Mouse (Mus musculus): ENCODE results near the gene Eefsec. TPM values are rescaled to one million over a fixed set of nuclear protein-coding genes. Genes with fewer than 3 reads are reported as not detected.

The Eefsec gene
- polyA plus RNA-seq, 1 experiment, result 18.7 TPM

GRCm38 (mm10) chr6:88276221-88276620, 170.1 kb downstream of the Eefsec start:
- Histone ChIP-seq H3K36me3 (ENCODE audit: control insufficient read depth, insufficient read depth, low read length, poor library complexity, severe bottlenecking) (no peaks in the 10 kb centered on the region), H3K9me3 (replicated peaks; ENCODE audit: control insufficient read depth, insufficient read depth, low read length, poor library complexity, severe bottlenecking) (no peaks in the 10 kb centered on the region), H3K27ac (ENCODE audit: insufficient read depth, low read length) (no peak overlapping the region), H3K27me3 (ENCODE audit: control insufficient read depth, insufficient read depth, low read length, poor library complexity, severe bottlenecking) (no peaks in the 10 kb centered on the region), H3K4me1 (ENCODE audit: control insufficient read depth, insufficient read depth, low read length) (no peaks in the 10 kb centered on the region), H3K9ac (ENCODE audit: low read depth, poor library complexity, severe bottlenecking) (no peak overlapping the region), H3K4me3 (ENCODE audit: low read depth, low read length) (no peak overlapping the region)
- no peak for TF ChIP-seq CTCF (IDR thresholded peaks at IDR 0.05; ENCODE audit: low read depth, low read length)

DNA sequence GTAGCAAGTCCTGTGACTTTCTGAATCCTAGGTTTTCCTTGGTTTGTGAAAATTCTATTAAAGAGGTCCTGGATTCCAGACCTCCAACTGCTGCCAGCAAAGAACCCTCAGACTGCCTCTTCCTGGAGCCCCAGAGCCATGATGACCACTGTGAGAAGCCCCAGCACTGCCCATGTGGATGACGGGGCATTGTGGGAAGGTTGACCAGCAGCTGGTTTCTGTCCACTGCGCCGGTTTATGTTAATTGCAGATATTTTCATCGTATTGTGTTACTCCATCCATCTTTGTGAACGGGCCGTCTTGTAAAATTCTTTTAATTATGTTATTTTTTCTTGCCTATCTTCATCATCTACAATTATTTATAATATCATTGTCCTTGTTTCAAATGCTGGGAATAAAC, 171.7 kb downstream of the Eefsec start:
- Histone ChIP-seq H3K36me3 (ENCODE audit: control insufficient read depth, insufficient read depth, low read length, poor library complexity, severe bottlenecking) (no peaks in the 10 kb centered on the region), H3K4me1 (ENCODE audit: control insufficient read depth, insufficient read depth, low read length) (no peaks in the 10 kb centered on the region), H3K9ac (ENCODE audit: low read depth, poor library complexity, severe bottlenecking) (no peak overlapping the region), H3K4me3 (ENCODE audit: low read depth, low read length) (no peak overlapping the region), H3K27me3 (ENCODE audit: control insufficient read depth, insufficient read depth, low read length, poor library complexity, severe bottlenecking) (no peaks in the 10 kb centered on the region), H3K27ac (ENCODE audit: insufficient read depth, low read length) (no peak overlapping the region), H3K9me3 (replicated peaks; ENCODE audit: control insufficient read depth, insufficient read depth, low read length, poor library complexity, severe bottlenecking) (no peaks in the 10 kb centered on the region)
- TF ChIP-seq CTCF (IDR thresholded peaks at IDR 0.05; ENCODE audit: low read depth, low read length) (no peak), EP300 (IDR thresholded peaks at IDR 0.05; ENCODE audit: insufficient read depth, low read depth, low read length) (no peak), POLR2A (IDR thresholded peaks at IDR 0.05; ENCODE audit: insufficient read depth, low read length) (no peak)

DNA sequence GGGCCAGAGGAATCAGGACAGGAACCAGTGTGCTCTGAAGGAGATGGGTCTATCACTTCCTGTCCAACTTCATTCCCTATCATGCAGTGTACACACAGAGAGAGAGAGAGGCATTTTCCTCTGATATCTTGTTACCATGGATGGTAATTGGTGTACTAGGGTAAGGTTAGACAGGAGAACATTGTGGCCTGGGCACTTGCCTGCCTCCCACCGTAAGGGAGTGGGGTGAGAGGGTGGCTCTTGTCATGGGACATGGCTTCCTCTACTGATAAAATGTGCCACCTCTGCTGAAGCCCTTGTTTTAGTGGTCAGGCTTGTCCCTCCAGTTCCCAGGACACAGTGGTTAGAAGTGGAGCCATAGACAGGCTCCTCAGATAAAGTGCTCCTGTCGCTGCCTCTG, 178.4 kb downstream of the Eefsec start:
- Histone ChIP-seq H3K4me3 (ENCODE audit: low read depth, low read length) (no peak overlapping the region), H3K4me1 (ENCODE audit: control insufficient read depth, insufficient read depth, low read length) (no peaks in the 10 kb centered on the region), H3K9me3 (replicated peaks; ENCODE audit: control insufficient read depth, insufficient read depth, low read length, poor library complexity, severe bottlenecking) (no peaks in the 10 kb centered on the region), H3K27me3 (ENCODE audit: control insufficient read depth, insufficient read depth, low read length, poor library complexity, severe bottlenecking) (no peaks in the 10 kb centered on the region), H3K27ac (ENCODE audit: insufficient read depth, low read length) (no peak overlapping the region), H3K36me3 (ENCODE audit: control insufficient read depth, insufficient read depth, low read length, poor library complexity, severe bottlenecking) (no peaks in the 10 kb centered on the region), H3K9ac (ENCODE audit: low read depth, poor library complexity, severe bottlenecking) (no peak overlapping the region)
- TF ChIP-seq POLR2A (IDR thresholded peaks at IDR 0.05; ENCODE audit: insufficient read depth, low read length) (no peak), EP300 (IDR thresholded peaks at IDR 0.05; ENCODE audit: insufficient read depth, low read depth, low read length) (no peak), CTCF (IDR thresholded peaks at IDR 0.05; ENCODE audit: low read depth, low read length) (no peak)

DNA sequence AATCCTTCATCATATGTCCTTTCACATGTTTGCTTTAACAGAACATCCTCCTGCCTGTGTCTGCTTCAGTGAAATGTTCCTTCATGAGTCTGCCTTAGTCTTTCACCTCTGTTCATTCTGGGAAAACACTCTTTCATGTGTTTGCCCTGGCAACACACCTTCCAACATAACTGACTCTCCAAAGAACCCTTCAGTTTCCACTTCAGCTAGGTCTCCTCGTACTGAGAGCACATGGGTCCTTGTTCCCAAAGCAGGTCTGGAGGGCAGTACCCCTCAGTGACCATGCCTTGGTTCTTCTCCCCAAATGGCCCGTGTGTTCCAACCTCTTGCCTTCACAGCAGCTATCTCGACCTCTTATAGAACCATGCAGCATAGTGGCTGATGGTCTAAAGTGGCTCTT, 179.3 kb downstream of the Eefsec start:
- H3K36me3 ChIP-seq (ENCODE audit: control insufficient read depth, insufficient read depth, low read length, poor library complexity, severe bottlenecking), result no peaks in the 10 kb centered on the region
- no peaks in the 10 kb centered on the region for H3K27me3 ChIP-seq (ENCODE audit: control insufficient read depth, insufficient read depth, low read length, poor library complexity, severe bottlenecking)
- H3K9ac ChIP-seq (ENCODE audit: low read depth, poor library complexity, severe bottlenecking), result no peak overlapping the region
- TF ChIP-seq CTCF (IDR thresholded peaks at IDR 0.05; ENCODE audit: low read depth, low read length) (no peak), EP300 (IDR thresholded peaks at IDR 0.05; ENCODE audit: insufficient read depth, low read depth, low read length) (no peak), POLR2A (IDR thresholded peaks at IDR 0.05; ENCODE audit: insufficient read depth, low read length) (no peak)
- H3K4me3 ChIP-seq (ENCODE audit: low read depth, low read length), result no peak overlapping the region
- H3K9me3 ChIP-seq (replicated peaks; ENCODE audit: control insufficient read depth, insufficient read depth, low read length, poor library complexity, severe bottlenecking), result no peaks in the 10 kb centered on the region
- no peak overlapping the region for H3K27ac ChIP-seq (ENCODE audit: insufficient read depth, low read length)
- H3K4me1 ChIP-seq (ENCODE audit: control insufficient read depth, insufficient read depth, low read length), result no peaks in the 10 kb centered on the region

DNA sequence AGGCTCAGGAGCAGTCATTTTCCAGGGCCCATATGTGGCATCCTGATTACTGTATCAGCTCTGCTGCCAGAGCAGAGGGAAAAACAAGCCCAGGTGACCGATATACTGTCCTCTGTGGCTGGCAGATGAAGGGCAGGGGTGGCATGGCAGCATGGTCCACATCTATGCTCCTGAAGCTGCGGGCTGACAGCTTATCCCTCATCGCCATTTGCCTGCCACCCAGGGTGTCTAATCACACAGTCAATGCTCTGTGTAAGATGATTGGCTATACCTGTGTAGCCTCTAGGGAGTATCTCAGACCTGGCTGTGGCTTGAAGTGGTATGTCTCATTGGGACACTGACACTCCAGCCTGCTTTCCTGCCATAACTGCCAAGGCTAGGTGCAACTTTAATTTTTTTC, 180.3 kb downstream of the Eefsec start:
- H3K4me3 ChIP-seq (ENCODE audit: low read depth, low read length), result no peak overlapping the region
- no peaks in the 10 kb centered on the region for H3K36me3 ChIP-seq (ENCODE audit: control insufficient read depth, insufficient read depth, low read length, poor library complexity, severe bottlenecking)
- TF ChIP-seq CTCF (IDR thresholded peaks at IDR 0.05; ENCODE audit: low read depth, low read length) (no peak), POLR2A (IDR thresholded peaks at IDR 0.05; ENCODE audit: insufficient read depth, low read length) (no peak), EP300 (IDR thresholded peaks at IDR 0.05; ENCODE audit: insufficient read depth, low read depth, low read length) (no peak)
- H3K4me1 ChIP-seq (ENCODE audit: control insufficient read depth, insufficient read depth, low read length), result no peaks in the 10 kb centered on the region
- H3K9ac ChIP-seq (ENCODE audit: low read depth, poor library complexity, severe bottlenecking), result no peak overlapping the region
- no peaks in the 10 kb centered on the region for H3K27me3 ChIP-seq (ENCODE audit: control insufficient read depth, insufficient read depth, low read length, poor library complexity, severe bottlenecking)
- no peaks in the 10 kb centered on the region for H3K9me3 ChIP-seq (replicated peaks; ENCODE audit: control insufficient read depth, insufficient read depth, low read length, poor library complexity, severe bottlenecking)
- no peak overlapping the region for H3K27ac ChIP-seq (ENCODE audit: insufficient read depth, low read length)

GRCm38 (mm10) chr6:88265355-88265754, 181.0 kb downstream of the Eefsec start:
- Histone ChIP-seq H3K27me3 (ENCODE audit: control insufficient read depth, insufficient read depth, low read length, poor library complexity, severe bottlenecking) (no peaks in the 10 kb centered on the region), H3K9ac (ENCODE audit: low read depth, poor library complexity, severe bottlenecking) (no peak overlapping the region), H3K4me1 (ENCODE audit: control insufficient read depth, insufficient read depth, low read length) (no peaks in the 10 kb centered on the region), H3K9me3 (replicated peaks; ENCODE audit: control insufficient read depth, insufficient read depth, low read length, poor library complexity, severe bottlenecking) (no peaks in the 10 kb centered on the region), H3K27ac (ENCODE audit: insufficient read depth, low read length) (no peak overlapping the region), H3K36me3 (ENCODE audit: control insufficient read depth, insufficient read depth, low read length, poor library complexity, severe bottlenecking) (no peaks in the 10 kb centered on the region), H3K4me3 (ENCODE audit: low read depth, low read length) (no peak overlapping the region)
- TF ChIP-seq CTCF (IDR thresholded peaks at IDR 0.05; ENCODE audit: low read depth, low read length), result no peak
- no peak for TF ChIP-seq POLR2A (IDR thresholded peaks at IDR 0.05; ENCODE audit: insufficient read depth, low read length)
- TF ChIP-seq EP300 (IDR thresholded peaks at IDR 0.05; ENCODE audit: insufficient read depth, low read depth, low read length), result no peak
